Mouse (Mus musculus) cerebellum, adult 2 months (tissue): ENCODE data around the gene Olfr812.

Experiments used
- CTCF ChIP-seq: fragments of 200-500 bp; IDR thresholded peaks from 2 replicates; pipeline ENCODE4 v1.5.1; 2011; ENCODE audit warnings: low read depth, mild to moderate bottlenecking, control low read depth, low read length, moderate library complexity, borderline replicate concordance; ENCODE audit not compliant: insufficient read depth
- POLR2A ChIP-seq: fragments of 200-500 bp; IDR thresholded peaks from 2 replicates; pipeline ENCODE4 v1.6.1; 2011; ENCODE audit warnings: low read length, control low read depth, borderline replicate concordance; ENCODE audit not compliant: insufficient read depth

GRCm38 (mm10) chr10:129855067-129855466 is 9.2 kb upstream of the Olfr812 start, which contains the start of gene Olfr813:
- TF ChIP-seq POLR2A (no peak), CTCF (no peak)
